Mouse (Mus musculus): Measurements from ENCODE around the gene Smc5. TPM values are rescaled to one million over a fixed set of nuclear protein-coding genes. Genes with fewer than 3 reads are reported as not detected.

Smc5 gene
- total and polyA plus RNA-seq, 2 experiments = 3.1 to 18.4 TPM

- Histone ChIP-seq H3K4me1 (ENCODE audit: control insufficient read depth, insufficient read depth, low read length) (peaks cover 19% of the 10 kb centered on the region), H3K4me3 (ENCODE audit: insufficient read depth, low read depth, low read length) (no peak overlapping the region), H3K27me3 (ENCODE audit: control insufficient read depth, insufficient read depth, low read length) (no peaks in the 10 kb centered on the region), H3K79me2 (ENCODE audit: control insufficient read depth, insufficient read depth, low read length) (peaks cover 12% of the 10 kb centered on the region; the same call in 1 of the 2 replicates), H3K9ac (ENCODE audit: low read depth, low read length) (no peak overlapping the region), H3K27ac (replicated peaks; ENCODE audit: insufficient read depth, low read depth, low read length) (no peak overlapping the region), H3K36me3 (ENCODE audit: control insufficient read depth, insufficient read depth, low read length) (peaks cover 33% of the 10 kb centered on the region)
- no peak for DNase-seq (ENCODE audit: extremely low read depth, low read depth, low spot score)
- 91% methylated on average over 11 of the region's 11 CpGs for WGBS
- TF ChIP-seq POLR2A (IDR thresholded peaks at IDR 0.05; ENCODE audit: extremely low read depth, insufficient read depth, low read length) (no peak), CTCF (IDR thresholded peaks at IDR 0.05; ENCODE audit: low read depth, low read length) (no peak)
Measured at GRCm38 (mm10) chr19:23166550-23167284, 107.0 kb downstream of the Smc5 start.

DNA sequence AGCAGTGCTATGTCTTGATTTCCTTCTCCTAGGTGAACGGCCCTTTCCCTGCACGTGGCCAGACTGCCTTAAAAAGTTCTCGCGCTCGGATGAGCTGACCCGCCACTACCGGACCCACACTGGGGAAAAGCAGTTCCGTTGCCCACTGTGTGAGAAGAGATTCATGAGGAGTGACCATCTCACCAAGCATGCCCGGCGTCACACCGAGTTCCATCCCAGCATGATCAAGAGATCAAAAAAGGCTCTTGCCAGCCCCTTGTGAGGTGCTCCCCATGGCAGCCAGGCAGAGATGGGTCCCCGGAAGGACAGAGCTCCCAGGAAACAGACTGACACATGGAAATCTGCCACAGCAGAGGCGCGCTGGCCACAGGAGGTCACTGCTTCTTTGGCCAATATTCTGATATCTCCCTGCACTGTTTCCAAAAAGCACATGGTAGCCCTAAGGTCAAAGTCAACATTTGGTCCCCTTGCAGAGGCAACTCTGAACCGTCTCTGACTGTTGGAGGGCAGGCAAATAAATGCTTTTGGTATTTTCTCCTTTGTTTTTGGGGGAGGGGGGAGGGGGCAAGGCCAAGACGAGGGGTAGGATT is 109.0 kb downstream of the Smc5 start:
- H3K4me1 ChIP-seq (ENCODE audit: control insufficient read depth, insufficient read depth, low read length) = peaks cover 27% of the 10 kb centered on the region
- H3K27ac ChIP-seq (replicated peaks; ENCODE audit: insufficient read depth, low read depth, low read length) = no peak overlapping the region
- H3K4me3 ChIP-seq (ENCODE audit: insufficient read depth, low read depth, low read length) = no peak overlapping the region
- H3K79me2 ChIP-seq (ENCODE audit: control insufficient read depth, insufficient read depth, low read length) = peaks cover 25% of the 10 kb centered on the region
- no peak overlapping the region; the same call in 1 of the 2 replicates for H3K9ac ChIP-seq (ENCODE audit: low read depth, low read length)
- peak; percentile 86 for DNase-seq (ENCODE audit: extremely low read depth, low read depth, low spot score)
- H3K36me3 ChIP-seq (ENCODE audit: control insufficient read depth, insufficient read depth, low read length) = peaks cover 33% of the 10 kb centered on the region
- TF ChIP-seq CTCF (IDR thresholded peaks at IDR 0.05; ENCODE audit: low read depth, low read length) (peak; percentile 50), POLR2A (IDR thresholded peaks at IDR 0.05; ENCODE audit: extremely low read depth, insufficient read depth, low read length) (no peak)
- no peaks in the 10 kb centered on the region for H3K27me3 ChIP-seq (ENCODE audit: control insufficient read depth, insufficient read depth, low read length)
- WGBS = 65% methylated on average over 16 of the region's 16 CpGs

DNA sequence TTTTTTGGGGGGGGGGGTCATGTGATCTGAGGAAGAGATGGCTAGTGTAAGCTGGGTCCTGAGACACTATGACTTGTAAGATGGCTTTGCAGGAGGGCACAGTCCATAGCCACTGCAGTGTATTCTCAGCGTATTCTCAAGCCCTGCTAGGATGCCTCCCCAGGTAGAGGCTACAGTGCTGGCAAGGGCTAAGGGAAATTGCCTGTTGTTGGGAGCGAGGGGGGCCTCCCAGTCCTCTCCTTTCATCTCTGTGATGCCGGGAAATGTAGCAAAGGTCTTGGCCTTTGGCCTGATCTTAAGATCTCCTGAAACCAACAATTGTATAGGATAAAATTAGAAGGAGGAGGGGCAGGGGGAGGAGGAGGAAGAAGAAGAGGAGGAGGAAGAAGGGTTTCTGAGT is 110.3 kb downstream of the Smc5 start:
- Histone ChIP-seq H3K79me2 (ENCODE audit: control insufficient read depth, insufficient read depth, low read length) (peaks cover 35% of the 10 kb centered on the region), H3K9ac (ENCODE audit: low read depth, low read length) (no peak overlapping the region), H3K4me3 (ENCODE audit: insufficient read depth, low read depth, low read length) (no peak overlapping the region), H3K4me1 (ENCODE audit: control insufficient read depth, insufficient read depth, low read length) (peaks cover 27% of the 10 kb centered on the region), H3K27me3 (ENCODE audit: control insufficient read depth, insufficient read depth, low read length) (no peaks in the 10 kb centered on the region), H3K36me3 (ENCODE audit: control insufficient read depth, insufficient read depth, low read length) (peaks cover 30% of the 10 kb centered on the region), H3K27ac (replicated peaks; ENCODE audit: insufficient read depth, low read depth, low read length) (no peak overlapping the region)
- TF ChIP-seq CTCF (IDR thresholded peaks at IDR 0.05; ENCODE audit: low read depth, low read length) (no peak), POLR2A (IDR thresholded peaks at IDR 0.05; ENCODE audit: extremely low read depth, insufficient read depth, low read length) (no peak)
- peak; percentile 31 for DNase-seq (ENCODE audit: extremely low read depth, low read depth, low spot score)
- 44% methylated on average over 3 of the region's 3 CpGs for WGBS

- WGBS = 82% methylated on average over 6 of the region's 6 CpGs
- H3K4me1 ChIP-seq (ENCODE audit: control insufficient read depth, insufficient read depth, low read length) = peaks cover 27% of the 10 kb centered on the region
- H3K4me3 ChIP-seq (ENCODE audit: insufficient read depth, low read depth, low read length) = no peak overlapping the region
- no peaks in the 10 kb centered on the region for H3K27me3 ChIP-seq (ENCODE audit: control insufficient read depth, insufficient read depth, low read length)
- peaks cover 35% of the 10 kb centered on the region for H3K79me2 ChIP-seq (ENCODE audit: control insufficient read depth, insufficient read depth, low read length)
- no peak overlapping the region for H3K27ac ChIP-seq (replicated peaks; ENCODE audit: insufficient read depth, low read depth, low read length)
- H3K36me3 ChIP-seq (ENCODE audit: control insufficient read depth, insufficient read depth, low read length) = peaks cover 26% of the 10 kb centered on the region
- no peak for DNase-seq (ENCODE audit: extremely low read depth, low read depth, low spot score)
- H3K9ac ChIP-seq (ENCODE audit: low read depth, low read length) = no peak overlapping the region
- no peak for TF ChIP-seq POLR2A (IDR thresholded peaks at IDR 0.05; ENCODE audit: extremely low read depth, insufficient read depth, low read length)
- no peak for TF ChIP-seq CTCF (IDR thresholded peaks at IDR 0.05; ENCODE audit: low read depth, low read length)
Measured at GRCm38 (mm10) chr19:23162877-23163276, 110.8 kb downstream of the Smc5 start.

DNA sequence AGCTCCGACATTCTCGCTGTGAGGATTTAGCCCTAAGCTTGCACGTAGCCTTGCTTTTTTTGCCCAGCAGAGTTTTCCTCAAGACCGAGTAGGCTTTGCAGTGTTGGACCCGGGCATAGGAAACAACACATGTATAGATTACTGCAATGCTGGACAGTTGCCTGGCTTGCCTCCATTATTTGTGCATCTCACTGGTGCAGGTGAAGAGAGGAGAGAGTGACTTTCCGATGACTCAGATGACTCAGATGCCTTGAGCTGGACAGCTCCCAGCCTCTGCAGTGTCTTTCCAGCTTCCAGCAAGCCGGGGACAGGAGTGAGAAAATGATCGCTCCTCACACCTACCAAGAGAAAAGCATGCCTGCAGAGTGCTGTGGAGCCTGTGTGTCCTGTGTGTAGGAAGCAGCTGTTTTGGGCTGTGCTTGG is 111.3 kb downstream of the Smc5 start:
- WGBS = 37% methylated on average over 8 of the region's 8 CpGs
- TF ChIP-seq POLR2A (IDR thresholded peaks at IDR 0.05; ENCODE audit: extremely low read depth, insufficient read depth, low read length) = no peak
- no peak for TF ChIP-seq CTCF (IDR thresholded peaks at IDR 0.05; ENCODE audit: low read depth, low read length)

More for the DNA sequence above, 111.3 kb downstream of the Smc5 start:
- H3K79me2 ChIP-seq (ENCODE audit: control insufficient read depth, insufficient read depth, low read length) = peaks cover 38% of the 10 kb centered on the region
- H3K4me1 ChIP-seq (ENCODE audit: control insufficient read depth, insufficient read depth, low read length) = peaks cover 27% of the 10 kb centered on the region
- peak; percentile 44 for DNase-seq (ENCODE audit: extremely low read depth, low read depth, low spot score)
- H3K27ac ChIP-seq (replicated peaks; ENCODE audit: insufficient read depth, low read depth, low read length) = no peak overlapping the region
- H3K9ac ChIP-seq (ENCODE audit: low read depth, low read length) = no peak overlapping the region
- H3K27me3 ChIP-seq (ENCODE audit: control insufficient read depth, insufficient read depth, low read length) = no peaks in the 10 kb centered on the region
- no peak overlapping the region for H3K4me3 ChIP-seq (ENCODE audit: insufficient read depth, low read depth, low read length)
- peaks cover 23% of the 10 kb centered on the region for H3K36me3 ChIP-seq (ENCODE audit: control insufficient read depth, insufficient read depth, low read length)

All from liver, adult 2 months (tissue).